Mouse (Mus musculus): ENCODE data around the gene Dchs1.
"Not testable (repeated sequence)": the region's sequence is repeated elsewhere in the genome, so short reads cannot be mapped to it uniquely, and the experiment has no call there.

Gene Dchs1

DNA sequence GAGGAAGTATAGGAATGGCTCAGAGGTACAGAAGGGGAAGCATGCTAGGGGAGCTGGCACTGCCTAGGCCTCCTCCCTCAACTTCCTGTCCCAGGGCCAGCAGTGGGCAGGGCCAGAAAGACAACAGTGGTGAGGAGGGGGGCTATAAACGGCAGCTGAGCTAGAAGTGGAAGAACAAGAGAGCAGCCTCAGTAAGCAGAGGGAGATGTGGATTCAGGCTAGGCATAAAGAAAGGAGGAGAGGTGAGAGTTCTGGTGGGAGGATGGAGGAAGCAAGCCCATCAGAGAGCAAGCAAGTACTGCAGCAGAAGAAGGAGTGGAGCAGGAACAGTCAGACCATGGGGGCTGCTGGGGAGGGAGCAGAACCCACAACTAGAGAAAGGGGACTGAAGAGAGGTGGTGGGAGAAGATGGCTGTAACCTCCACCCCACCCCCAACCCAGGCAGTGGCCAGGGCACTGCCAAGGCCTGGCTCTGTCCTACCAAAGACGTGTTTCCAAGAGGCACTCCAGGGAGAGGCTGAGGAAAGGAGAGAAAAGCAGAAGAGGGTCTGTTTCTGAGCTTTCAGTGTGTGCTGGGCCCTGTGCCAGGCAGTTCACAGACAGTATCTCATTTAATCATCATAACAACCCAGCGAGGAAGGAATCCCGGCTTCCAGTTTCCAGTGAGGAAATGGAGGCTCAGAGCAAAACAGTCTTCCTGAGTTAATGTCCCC, 8.7 kb downstream of the Dchs1 start:
- peak; percentile 62 to 66 for DNase-seq

DNA sequence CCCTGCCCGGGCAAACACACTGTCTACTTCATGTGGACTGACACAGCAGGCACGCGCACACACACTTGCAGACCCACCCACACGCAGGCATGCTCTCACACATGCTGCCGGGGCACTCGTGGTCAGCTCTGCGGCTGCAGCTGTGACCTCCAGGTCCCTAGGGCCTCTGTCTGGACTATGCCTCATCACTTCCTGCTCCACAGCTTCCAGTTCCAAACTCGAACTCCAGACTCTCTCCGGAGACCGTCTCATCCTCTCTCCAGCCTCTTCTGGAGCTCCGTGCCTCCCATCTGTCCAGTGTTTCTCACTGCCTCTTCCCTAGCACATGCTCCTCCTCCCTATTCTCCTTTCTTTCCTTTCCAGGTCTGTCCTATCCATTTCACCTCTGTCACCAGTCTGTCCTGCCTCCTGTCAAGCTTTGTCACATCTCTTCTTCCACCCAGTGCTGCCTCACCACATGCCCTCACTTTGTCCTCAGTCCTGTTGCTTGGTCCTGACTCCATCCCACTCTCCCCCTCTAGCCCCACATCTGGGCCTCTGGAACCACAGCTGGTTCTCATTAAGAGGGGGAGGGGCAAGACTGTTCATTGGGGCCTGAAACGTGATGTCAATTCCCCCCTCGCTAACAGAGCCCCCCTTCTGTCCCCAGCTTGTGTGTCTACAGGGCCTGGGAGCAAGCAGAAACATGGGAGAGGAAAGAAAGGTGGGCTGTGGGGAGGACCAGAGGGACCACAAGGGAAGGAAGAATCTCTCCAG, 9.5 kb downstream of the Dchs1 start:
- peak; percentile 63 to 85 for DNase-seq

DNA sequence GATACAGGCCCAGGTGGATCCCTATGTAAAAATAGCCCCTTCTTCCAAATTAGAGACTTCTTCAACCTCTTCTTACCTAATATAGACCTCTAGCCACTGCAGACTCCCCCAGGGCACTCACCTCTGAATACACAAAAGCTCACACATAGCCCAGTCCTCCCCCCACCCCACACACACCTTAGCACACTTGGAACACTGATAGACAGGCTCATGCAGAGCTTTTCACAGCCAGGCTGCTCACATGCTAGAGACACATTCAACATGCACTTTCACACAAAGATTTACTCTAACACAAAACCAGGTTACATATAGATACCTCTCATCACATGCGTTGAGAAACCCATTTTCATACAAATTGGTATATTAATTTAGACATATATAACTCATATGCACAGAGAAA, 10.1 kb downstream of the Dchs1 start:
- no peak for DNase-seq

DNA sequence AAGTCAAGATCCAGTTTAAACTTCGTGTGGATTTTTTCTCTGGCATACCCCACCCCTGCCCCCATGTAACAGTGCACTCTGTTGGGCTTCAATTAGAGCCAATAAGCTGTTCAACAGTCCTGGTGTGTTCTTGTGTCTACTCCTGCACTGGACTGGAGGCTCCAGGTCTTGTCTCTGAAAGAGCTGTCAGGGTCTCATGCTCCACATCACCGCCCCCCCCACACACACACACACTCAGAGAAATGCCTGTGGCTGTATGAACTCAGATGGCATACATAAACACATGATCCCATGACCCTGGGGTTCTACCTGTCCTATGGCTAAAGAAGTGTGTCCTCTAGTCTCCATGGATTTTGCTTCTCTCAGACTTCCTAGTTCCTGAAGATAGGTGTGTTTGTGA, 11.4 kb downstream of the Dchs1 start:
- DNase-seq, result no peak

DNA sequence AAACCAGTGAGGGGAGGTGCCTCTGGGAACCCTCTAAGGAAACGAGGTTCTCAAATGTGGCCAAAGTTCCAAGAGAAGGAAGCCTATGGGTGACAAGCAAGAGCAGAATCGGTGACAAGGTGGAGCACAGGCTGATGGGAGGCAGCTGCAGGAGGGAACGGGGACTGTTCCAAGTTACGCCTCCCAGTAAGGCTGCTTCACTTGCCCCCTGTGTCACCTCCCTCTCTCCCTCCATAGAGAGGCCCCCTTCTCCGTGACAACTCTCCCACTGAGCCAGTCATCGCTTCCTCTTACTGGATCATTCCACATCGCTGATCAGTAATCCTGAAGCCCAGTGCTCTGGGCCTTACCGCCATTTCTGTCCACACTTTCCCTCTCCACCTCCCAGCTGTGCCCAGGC, 12.8 kb downstream of the Dchs1 start:
- DNase-seq, result peak; percentile 55 to 75

DNA sequence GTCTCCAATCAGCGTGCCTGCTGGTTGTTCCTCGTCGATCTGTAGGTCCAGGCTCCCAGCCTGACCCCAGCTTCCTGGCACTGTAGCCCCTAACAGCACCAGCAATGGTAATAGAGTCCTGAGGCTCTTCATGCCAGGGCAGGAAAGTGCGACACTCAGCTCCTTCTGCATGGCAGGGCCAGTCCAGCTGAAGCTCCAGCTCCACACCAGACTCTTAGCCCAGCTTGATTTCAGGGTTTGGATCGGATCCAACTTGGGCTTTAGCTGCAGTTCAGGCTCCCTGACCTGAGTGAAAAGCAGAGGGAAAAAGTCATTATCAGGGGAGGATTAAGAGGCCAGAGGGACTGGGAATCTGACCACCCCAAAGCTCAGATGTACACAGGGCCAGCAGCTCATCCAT, 14.4 kb downstream of the Dchs1 start:
- DNase-seq, result no peak

DNA sequence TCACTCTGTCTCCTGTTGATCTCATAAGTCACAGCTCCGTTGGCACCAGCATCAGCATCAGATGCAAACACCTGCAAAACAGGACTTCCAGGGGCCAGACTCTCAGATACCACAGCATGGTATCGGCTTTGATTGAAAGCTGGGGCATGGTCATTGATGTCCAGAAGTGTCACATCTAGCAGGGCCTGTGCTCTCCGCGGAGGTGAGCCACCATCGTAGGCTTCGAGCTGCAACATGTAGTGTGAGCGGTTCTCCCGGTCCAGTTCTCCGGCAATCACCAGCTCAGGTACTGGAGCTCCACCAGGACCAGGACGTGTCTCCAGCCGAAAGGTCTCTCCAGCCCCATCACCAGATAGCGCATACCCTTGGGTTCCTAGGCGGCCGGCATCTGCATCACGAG, 15.1 kb downstream of the Dchs1 start:
- no peak for DNase-seq

DNA sequence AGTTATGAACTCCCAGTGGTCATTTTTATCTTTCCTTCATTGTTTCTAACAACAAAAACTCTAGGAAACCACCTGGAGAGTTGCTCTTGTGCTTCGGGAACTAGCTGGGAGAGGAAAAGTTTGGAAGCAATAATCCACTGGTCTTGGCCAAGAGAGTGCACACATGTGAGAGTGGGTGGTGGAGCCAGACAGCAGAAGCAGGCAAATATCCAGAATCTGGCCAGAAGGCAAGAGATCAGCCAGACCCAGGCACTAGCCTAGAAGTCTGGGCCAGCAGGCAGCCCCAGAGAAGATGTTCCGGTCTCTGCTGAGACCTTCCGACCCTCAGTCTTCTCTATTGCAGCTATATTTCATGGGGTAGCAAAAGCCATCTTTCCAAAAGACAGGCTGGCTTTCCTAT, 17.5 kb downstream of the Dchs1 start:
- no peak for DNase-seq

DNA sequence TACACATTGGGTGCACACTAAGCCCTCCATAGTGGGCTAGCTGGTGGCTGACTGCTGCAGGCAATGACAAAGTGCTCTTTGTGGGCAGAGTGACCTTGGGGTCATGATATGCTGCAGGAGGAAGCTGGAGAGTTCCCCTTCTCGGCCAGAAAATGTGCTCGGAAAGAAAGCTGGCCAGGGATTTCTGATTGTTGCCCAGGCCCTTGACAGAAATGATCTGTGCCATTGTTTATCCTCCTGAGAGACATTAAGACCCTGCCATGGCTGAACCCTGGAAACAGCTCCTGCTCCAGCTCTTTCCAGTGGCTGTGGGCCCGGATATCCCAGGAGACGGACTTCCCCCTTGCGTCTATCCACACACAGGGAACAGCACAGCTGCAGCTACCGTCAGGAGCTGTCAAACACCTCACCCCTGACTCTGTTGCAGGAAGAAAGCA, 19.7 kb downstream of the Dchs1 start:
- peak; percentile 44 to 71 for DNase-seq

DNA sequence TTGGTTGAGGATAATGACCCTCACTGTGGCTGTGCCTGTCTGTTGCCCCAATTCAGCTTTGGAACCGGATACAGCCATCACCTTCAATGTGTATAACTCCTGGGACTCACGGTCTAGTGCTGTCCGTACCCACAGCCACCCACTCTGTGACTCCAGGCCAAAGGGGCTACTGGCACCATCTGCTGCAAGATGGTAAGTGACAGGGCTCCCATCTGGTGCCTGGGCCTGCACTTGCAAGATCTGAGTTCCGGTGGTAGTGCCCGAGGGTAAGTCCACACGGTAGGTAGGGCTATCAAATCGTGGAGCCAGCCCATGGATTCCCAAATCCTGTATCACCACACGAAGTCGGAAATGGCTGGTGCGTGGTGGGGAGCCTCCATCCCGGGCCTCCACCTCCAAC, 23.1 kb downstream of the Dchs1 start:
- DNase-seq, result no peak

DNA sequence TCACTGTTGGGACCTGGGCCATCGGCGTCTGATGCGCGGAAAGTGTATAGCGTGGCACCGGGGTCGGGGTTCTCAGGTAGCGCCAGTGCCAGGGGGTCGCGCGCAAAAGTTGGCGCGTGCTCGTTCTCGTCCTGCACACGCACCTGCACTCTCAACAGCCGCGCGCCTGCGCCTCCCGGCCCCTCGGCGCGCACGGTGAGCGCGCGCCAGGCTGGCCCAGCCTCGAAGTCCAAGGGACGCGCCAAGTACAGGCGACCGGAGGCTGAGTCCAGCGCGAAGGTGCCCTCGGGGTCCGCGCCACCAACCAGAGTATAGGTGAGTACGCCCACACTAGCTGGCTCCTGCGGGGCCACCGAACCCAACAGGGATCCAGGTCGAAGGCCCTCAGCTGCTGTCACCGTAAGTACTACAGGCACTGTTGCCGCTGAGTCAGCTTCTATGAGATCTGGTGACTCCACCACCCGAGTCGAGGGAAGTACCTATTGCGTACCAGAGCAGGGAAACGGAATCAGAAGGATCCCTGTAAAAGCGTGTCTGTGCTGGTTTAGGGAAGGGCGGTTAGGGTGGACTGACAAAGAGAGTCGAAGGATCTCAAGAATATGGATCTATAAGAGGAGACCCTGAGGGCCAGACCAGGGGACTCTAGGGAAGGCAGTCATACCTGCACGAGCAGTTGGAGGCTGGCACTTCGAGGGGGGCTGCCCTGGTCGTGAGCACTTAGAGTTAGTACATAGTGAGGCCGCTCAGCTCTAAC, 24.8 kb downstream of the Dchs1 start:
- no peak for DNase-seq

DNA sequence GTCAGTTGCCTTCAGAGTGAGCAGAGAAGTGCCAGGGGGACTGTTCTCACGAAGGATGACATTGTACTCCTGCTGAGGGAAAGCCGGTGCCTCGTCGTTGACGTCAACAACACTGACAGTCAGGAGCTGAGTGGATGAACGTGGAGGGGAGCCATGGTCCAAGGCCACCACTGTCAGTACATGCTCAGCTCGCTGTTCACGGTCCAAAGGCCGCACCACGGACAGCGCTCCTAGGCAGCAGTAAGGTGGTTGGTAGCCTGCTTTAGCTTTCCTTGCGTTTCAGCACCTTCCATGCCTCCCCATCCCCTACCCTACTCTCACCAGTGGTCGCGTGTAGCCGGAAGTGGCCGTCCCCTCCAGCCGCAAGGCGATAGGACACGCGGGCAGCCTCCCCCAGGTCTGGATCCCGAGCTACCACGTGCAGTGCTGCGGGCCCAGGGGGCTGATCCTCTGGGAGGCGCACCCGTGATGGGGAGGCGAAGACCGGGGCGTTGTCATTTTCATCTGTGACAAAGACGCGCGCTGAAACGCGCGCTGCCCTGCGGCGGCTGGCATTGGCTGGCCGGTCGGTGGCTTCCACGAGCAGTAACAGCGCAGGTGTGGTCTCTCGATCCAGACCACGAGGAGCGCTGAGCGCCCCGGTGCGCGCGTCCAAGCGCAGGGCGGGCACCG, 25.5 kb downstream of the Dchs1 start:
- no peak for DNase-seq

DNA sequence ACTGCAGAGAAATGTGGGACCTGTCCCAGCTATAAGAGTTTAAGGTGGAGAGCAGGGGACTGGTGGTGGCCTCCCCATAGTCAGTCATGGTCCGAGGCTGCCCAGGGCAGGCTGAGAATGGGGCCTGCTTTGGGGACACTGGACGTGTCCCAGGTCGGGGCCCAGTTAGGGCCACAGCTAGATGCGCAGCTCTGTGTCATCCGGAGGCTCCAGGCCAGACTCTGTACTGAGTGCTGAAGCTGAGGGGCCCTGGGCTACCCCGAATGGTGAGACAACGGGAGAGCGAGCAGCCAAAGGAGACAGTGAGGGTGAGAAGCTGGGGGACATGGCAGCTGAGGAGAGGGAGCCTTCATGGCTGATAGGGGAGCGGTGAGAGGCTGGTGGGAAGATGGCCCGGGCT, 34.2 kb downstream of the Dchs1 start:
- no peak for DNase-seq

DNA sequence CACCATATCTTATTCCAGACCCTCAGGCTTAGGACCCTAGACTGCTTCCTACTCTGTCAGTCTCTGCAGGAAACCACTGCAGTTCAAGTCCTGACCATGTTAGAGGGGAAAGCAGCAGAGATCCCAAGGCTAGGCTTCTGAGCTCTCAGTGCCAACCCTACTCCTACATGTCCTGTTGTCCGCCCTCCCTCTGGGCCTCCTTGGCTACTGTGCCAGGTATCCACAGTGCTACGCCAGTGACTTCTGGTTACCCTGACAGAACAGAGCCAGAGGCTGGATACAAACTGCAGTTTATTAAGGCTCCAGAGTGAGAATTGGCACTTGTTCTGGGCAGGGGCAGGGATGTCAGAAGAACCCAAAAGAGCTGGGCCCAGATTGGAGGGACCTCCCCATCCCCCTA, 34.7 kb downstream of the Dchs1 start:
- DNase-seq, result no peak

DNA sequence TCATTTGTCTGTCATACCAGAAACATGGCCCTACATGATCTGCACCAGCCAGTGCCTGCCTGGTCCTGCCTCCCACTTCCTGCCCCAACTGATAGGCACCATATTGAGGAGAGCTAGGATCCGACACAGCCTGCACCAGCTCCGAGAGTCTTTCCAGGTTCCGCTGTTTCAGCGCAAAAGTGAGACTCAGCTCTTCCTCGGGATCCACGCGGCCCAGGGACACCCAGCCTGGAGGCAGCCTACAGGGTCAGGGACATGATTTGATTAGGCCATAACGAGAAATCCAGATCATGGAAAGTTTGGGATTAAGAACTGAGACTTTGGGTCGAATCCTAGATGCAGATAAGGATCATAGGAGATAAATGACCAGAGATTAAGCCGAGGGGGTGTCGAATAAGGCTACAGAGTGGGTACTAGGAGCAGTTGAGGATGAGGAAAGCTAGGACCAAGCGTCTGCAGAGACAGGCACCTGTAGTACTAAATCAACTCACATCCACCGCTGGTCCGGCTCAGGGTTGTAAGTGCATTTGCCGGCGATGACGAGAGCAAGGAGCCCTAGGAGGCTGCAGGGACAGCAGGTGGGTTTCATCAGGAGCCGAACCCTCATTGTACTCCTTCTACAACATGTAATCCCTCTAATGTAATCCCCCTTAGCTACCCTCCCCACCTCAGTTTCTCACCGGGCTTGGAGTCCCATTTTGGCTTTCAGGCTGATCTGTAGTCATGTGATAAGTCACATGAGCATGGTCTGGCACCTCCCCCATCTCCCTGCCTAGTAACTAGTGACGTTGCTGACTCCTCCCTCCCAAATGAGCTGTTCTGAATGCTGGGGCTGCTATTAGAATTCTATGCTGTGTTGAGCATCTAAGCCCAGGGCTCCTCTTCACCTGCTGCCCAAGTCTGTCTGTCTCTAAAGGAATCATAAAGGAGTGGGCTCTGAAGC, 35.7 kb downstream of the Dchs1 start, which contains the start of gene Tpp1:
Tpp1 (minus strand) TSS at position 745 of the 943 bp plus-strand sequence.
- peak; percentile 93 for DNase-seq

DNA sequence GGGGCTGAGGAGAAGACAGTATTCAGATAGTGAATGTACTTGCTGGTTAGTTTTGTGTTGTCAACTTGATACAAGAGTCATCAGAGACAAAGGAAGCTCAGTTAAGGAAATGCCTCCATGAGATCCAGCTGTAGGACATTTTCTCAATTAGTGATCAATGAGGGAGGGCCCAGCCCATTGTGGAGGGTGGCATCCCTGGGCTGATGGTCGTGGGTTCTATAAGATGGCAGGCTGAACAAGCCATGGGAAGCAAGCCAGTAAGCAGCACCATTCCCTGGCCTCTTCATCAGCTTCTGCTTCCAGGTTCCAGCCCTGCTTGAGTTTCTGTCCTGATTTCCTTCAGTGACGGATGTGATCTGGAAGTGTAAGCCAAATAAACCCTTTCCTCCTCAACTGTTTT, 39.7 kb downstream of the Dchs1 start:
- DNase-seq, result no peak

DNA sequence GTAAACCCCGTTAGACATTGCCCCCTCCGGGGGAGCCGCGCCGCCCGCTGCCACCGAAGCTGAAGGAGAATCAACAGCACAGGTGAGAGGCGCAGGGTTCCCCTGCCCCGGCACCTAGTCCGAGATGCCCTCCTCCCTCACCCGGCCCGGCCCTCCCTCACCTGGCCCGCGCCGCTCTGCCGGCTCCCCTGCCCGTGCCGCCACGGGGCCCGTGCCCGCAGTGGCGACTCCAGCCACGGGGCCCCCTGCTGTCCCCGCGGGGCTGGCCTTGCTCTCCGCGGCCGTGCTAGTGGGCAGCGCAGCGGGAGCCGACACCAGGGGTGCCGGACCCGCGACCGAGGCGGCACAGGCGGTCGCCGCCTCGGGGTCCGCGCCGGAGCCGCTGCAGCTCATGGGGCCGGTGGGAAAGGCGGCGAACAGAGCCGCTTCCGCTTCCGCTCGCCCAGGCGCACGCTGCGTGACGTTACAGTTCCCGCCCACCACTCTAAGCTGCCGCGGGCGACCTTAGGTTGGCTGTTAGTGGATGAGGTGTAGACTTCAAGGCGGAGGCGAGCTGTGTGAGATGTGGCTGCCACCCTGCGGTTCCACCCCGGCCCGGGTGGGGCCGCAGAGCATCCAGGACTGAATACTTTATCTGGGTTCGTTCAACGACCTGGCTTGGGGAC, 43.4 kb downstream of the Dchs1 start, which contains the start of gene Taf10:
Taf10 (minus strand) TSS at position 436 of the 665 bp plus-strand sequence.
- peak; percentile 88 to 94 for DNase-seq

DNA sequence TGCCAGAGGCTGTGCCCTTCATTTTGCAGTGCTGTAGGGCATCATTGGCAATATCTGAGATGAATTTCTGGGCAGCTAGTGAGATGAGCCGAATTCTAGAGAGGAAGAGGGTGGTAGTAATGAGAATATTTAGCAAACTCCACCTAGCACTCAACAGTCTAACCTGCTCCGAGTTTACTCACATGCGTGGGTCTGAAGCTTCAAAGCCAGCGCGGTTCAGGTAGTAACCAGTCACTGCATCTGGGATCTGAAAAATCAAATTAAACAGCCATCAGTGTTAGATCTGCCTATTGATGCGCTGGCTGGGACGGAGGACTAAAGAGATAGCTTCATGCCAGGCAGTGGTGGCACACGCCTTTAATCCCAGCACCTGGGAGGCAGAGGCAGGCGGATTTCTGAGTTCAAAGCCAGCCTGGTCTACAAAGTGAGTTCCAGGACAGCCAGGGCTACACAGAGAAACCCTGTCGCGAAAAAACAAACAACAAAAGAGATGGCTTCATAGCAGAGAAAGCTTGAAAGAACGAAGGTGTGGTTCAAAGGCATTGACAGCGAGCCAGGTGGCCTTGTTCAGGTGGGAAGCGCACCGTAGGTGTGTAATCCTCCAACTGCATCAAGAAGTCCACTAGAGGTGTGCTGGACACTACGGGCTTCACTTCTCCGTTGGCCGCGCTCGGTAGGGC, 44.1 kb downstream of the Dchs1 start:
- not testable (repeated sequence) for DNase-seq

DNA sequence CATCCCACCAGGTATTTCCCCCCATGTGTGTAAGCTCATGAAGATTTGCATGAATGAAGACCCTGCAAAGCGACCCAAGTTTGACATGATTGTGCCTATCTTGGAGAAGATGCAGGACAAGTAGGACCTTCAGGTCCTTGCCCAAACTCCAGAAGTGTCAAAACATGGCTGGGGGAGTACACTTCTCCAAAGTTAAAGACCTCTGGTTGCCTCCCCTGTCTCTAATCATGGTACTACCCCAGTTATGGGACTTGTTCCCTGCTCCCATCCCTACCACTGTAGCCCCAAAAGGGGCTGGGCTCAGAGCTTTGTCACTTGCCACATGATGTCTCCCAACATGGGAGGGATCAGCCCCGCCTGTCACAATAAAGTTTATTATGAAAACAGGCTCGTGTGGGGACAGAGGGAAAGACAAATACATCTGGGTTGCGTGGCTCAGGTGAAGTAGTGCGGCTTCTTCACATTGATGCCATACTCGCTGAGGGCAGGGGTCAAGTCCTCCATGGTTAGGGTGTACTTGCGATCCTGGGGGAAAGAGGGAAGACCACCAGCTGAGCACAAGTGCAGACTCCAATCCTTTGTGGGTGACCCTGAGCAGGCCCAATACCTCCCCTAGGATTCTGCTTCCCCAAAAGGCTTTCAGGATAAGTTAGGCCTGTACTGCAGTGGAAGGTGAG, 44.8 kb downstream of the Dchs1 start:
- not testable (repeated sequence) for DNase-seq

DNA sequence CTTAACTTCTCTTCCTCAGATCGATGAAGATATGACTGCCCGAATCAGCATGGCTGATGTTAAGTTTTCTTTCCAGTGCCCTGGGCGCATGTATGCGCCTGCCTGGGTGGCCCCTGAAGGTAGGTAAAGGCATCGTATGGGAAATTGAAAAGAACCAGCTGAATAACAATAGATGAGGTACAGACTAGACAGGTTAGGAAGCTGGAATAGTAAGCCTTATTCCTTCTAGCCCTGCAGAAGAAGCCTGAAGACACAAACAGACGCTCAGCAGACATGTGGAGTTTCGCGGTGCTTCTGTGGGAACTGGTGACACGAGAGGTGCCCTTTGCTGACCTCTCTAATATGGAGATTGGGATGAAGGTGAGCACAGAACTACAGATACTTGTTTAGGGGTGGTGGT, 45.5 kb downstream of the Dchs1 start:
- no peak for DNase-seq
